Mouse (Mus musculus) lung, postnatal 14 days (tissue): ENCODE measurements around the gene Hoxa5.

Experiments used
- DNase-seq: peaks from one replicate; pipeline ENCODE4 v3.0.0; 2021

The Hoxa5 gene

GRCm38 (mm10) chr6:52160511-52161335, 43.7 kb downstream of the Hoxa5 start:
- peak; percentile 64 for DNase-seq

GRCm38 (mm10) chr6:52159979-52160378, 44.4 kb downstream of the Hoxa5 start:
- peak; percentile 44 for DNase-seq

GRCm38 (mm10) chr6:52159164-52159761, 45.1 kb downstream of the Hoxa5 start:
- DNase-seq, result peak; percentile 62

- DNase-seq, result peak; percentile 83
These were observed 45.9 kb downstream of the Hoxa5 start, which contains the start of gene Hoxa1 for GRCm38 (mm10) chr6:52158276-52159051. TSS of gene Hoxa1 (minus strand) at chr6:52158317.

GRCm38 (mm10) chr6:52157466-52158275, 46.7 kb downstream of the Hoxa5 start:
- DNase-seq, result no peak

GRCm38 (mm10) chr6:52156551-52157200, 47.7 kb downstream of the Hoxa5 start:
- DNase-seq, result no peak

- DNase-seq, result no peak
These were observed 48.9 kb downstream of the Hoxa5 start for GRCm38 (mm10) chr6:52155471-52155870.

GRCm38 (mm10) chr6:52154044-52154443, 50.3 kb downstream of the Hoxa5 start:
- no peak for DNase-seq

- no peak for DNase-seq
These were observed 51.1 kb downstream of the Hoxa5 start for GRCm38 (mm10) chr6:52153270-52153669.

GRCm38 (mm10) chr6:52152226-52153193, 51.9 kb downstream of the Hoxa5 start:
- DNase-seq, result no peak
